Mouse (Mus musculus) liver, embryonic 18 days (tissue): Measurements from ENCODE around the gene Ssmem1. TPM values are rescaled to one million over a fixed set of nuclear protein-coding genes. Genes with fewer than 3 reads are reported as not detected.

Source experiments
- polyA plus RNA-seq: library from polyadenylated mRNA; depleted of rRNA; stranded (reverse); fragments of >200 nt; gene quantifications from 2 replicates; pipeline ENCODE4 v1.2.3, GENCODE M21; 2012; rRNA removed

The Ssmem1 gene
- 0.02 and 0.04 TPM in 2 replicates for polyA plus RNA-seq

DNA sequence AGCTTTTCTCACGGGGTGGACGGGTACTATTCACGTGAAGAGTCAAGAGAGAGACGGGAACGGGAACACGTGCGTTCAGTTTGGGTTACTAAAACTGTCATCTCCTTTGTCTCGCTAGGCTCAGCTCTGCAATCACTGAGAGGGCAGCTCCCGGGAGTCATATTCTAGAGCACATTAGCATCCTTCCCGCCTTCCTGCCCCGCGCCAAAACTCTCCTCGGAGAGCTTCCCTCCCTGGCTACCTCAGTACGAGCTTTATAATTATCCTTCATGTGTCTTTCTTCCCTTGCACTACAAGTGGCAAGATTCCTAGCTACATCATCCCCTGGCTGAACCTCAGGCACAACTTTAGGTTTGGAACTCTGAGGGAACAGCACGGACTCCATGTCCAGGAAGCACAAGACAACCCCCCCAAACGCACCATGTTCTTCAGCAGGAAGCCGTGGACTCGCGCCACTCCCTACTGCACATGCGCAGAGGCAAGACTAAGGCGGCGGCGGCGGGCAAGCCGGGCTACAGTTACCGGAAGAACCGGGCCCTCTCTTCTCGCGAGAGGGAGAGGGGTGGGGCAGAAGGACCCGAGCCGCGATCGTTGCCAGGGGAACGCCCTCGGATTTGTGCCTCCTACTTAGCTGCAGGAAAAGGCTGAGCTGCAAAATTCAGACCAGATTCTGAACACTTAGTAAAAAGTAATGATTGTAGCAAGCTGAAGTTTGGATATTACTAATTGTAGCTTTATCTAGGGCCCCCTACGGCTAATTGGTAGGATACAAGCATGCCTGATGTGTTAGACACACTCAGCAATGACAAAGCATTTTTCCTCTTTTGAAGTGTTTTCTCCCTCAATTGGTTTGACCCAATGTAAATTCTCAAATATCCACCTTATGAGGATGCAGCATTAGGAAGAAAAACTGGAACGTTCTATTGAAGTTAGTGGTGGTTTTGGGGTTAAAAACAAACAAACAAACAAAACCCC, at the start of gene Ssmem1, which contains the start of gene Tmem209:
Gene Ssmem1, plus strand, starts transcription at position 585 of the 975 bp plus-strand sequence.
Gene Tmem209, minus strand, starts transcription at position 519 of the 975 bp plus-strand sequence.

DNA sequence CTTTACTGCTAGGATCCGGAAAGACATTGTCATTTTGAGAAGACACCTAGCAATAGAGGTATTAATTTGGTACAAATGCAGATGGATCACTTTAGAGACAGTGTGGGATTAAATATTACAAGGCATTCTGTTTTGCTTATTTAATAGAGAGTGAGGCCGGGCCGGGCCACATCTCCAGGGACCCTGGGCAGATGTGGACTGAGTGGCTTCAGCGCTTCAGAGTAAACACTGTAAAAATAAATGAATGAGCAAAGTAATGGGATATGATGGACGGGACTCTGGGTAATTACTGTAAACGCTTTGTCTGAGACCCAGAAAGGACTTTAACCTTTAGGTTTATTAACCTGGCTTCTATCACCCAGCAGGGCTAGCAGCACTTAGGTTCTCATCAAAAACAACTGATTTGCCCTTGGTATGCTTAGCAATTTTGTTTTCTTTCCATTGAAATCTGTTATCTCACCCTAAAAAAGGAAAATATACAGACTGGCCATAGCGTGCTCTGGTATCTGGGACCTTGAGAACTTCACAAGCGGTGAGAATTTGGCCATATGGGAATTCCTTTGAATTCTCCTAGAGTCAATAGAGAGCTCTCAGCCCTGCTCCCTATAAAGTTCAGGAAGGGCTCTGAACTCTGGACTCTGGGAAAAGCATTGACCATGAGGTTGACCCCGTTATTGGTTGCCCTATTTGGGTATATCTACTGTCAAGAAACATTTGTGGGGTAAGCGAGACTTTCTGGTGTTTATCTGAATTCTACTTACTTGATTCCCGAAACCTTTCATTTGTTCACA, 31.6 kb downstream of the Ssmem1 start, which contains the start of gene Cpa2:
Gene Cpa2, plus strand, starts transcription at position 574 of the 791 bp plus-strand sequence.

DNA sequence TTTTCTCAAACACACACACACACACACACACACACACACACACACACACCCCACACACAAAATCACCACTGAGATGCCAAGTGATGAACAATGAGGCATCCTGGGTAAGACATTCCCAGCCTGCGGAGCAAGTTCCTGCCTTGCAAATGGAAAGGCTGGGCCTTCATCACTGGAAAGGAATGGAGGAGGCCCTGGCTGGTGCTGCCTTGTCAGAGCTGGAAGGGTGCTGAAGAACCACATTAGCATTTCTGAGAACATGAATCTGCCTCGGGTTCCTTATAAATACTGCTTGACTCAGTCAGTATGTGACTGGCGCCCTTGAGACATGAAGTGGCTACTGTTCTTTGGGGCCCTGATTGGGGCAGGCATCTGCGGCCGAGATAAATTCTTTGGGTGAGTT, 58.4 kb downstream of the Ssmem1 start, which contains the start of gene Cpa4:
Gene Cpa4, plus strand, starts transcription at position 301 of the 400 bp plus-strand sequence.

Other genes starting within 250 kb of the Ssmem1 start
- 19.7 and 20.9 TPM in 2 replicates for gene Ube2h, start 205.3 kb upstream of the Ssmem1 start, polyA plus RNA-seq
- gene Zc3hc1, start 118.8 kb upstream of the Ssmem1 start, polyA plus RNA-seq = 9.0 and 9.6 TPM in 2 replicates
- 13.7 and 15.4 TPM in 2 replicates for gene Klhdc10, start 108.0 kb upstream of the Ssmem1 start, polyA plus RNA-seq
- gene Tmem209, start 66 bp upstream of the Ssmem1 start, polyA plus RNA-seq = 12.7 and 14.7 TPM in 2 replicates
- gene Cpa2, start 31.7 kb downstream of the Ssmem1 start, polyA plus RNA-seq = 0.21 and 0.60 TPM in 2 replicates
- 0.02 and 0.05 TPM in 2 replicates for gene Cpa4, start 58.5 kb downstream of the Ssmem1 start, polyA plus RNA-seq
- gene Cpa5, start 101.2 kb downstream of the Ssmem1 start, polyA plus RNA-seq = 0.01 and 0.02 TPM in 2 replicates
- 0.50 and 2.3 TPM in 2 replicates for gene Cpa1, start 129.4 kb downstream of the Ssmem1 start, polyA plus RNA-seq
- 2.9 and 3.2 TPM in 2 replicates for gene Cep41, start 183.9 kb downstream of the Ssmem1 start, polyA plus RNA-seq
- 109 and 241 TPM in 2 replicates for gene Mest, start 213.7 kb downstream of the Ssmem1 start, polyA plus RNA-seq